Mouse (Mus musculus): ENCODE results near the gene Lrmp. TPM values are rescaled to one million over a fixed set of nuclear protein-coding genes. Genes with fewer than 3 reads are reported as not detected.

The Lrmp gene
- polyA plus RNA-seq (2015; fragmentation: Nextera tagmentation; extraction: Ambion mirVana), result 3.1 and 10.7 TPM in 2 replicates

DNA sequence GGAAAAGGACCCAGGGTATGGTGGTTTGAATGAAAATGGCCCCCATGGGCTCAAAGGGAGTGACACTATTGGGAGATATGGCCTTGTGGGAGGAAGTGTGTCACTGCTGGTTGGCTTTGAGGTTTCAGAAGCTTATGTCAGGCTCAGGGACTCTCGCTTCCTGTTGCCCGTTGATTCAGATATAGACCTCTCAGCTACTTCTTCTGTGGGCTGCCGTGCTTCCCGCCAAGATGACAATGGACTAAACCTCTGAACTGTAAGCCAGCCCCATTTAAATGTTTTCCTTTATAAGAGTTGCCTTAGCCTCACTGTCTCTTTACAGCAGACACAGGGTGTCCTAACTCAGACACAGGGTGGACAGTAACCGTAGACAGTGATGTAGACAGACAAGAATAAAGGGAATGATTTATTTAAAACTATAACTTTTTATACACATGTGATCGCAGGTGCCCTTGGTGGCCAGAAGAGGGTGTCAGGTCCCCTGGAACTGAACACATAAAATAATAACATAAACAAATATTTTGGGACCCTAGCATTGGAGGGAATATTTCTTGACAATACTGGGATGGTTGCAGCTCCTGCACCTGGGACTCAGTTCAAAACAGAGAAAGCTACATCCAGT, at the start of gene Lrmp:
Gene Lrmp (plus strand): TSS at position 178 of the 622 bp plus-strand sequence.
- no peak for ATAC-seq (replicated peaks; ENCODE audit: insufficient number of reproducible peaks, insufficient read depth, low FRiP score, low read depth)
- WGBS, result 62% methylated on average over 6 of the region's 6 CpGs
- Histone ChIP-seq H3K27me3 (no peaks in the 10 kb centered on the region), H3K4me3 (no peak within 1 kb of the TSS), H3K4me2 (no peak within 1 kb of the TSS), H3K27ac (no peak within 1 kb of the TSS; the same call in 1 of the 2 replicates), H3K4me1 (replicated peaks) (peaks cover 8% of the 10 kb centered on the region), H3K36me3 (no peaks in the 10 kb centered on the region), H3K9me3 (replicated peaks) (no peaks in the 10 kb centered on the region), H3K9ac (no peak within 1 kb of the TSS)

DNA sequence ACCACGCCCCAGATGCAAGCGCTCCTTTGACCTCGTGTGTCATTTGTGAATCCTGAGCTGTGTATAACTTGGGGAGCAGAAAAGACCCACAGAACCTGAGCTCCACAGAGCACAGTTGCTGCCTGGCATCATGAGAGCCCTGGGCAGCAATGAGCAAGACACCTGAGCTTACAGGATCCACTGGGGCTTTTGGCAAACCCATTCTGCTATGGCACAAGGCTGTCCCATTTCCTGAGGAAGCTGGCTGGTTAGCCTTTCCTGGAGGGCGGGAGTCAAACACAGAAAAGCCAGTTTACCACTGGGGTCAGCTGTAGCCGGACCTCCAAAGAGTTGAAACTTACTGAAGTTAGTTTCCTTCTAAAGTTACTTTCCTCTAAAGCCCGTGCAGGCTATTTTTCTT, 49.0 kb upstream of the Lrmp start:
- ATAC-seq (replicated peaks; ENCODE audit: insufficient number of reproducible peaks, insufficient read depth, low FRiP score, low read depth), result no peak
- 82% methylated on average over 6 of the region's 6 CpGs for WGBS

DNA sequence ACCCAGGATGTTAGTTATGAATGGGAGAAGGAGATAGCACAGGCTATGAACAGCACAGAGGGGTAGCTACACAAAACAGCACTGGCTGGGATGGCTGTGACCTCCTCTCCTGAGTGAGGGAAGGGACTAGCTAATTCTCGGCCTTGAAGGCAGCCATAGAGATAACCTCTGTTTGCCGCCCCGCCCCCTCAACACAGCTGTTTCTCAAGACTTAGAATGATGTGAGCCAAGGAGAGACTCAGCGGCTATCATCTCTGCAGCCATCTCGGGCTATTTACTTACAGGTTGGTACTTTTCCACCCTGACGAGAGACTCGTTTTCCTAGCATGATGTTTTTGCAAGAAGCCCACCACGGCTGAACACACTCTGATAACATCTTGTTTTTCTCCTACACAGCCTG, 47.8 kb upstream of the Lrmp start:
- no peaks in the 10 kb centered on the region for H3K9me3 ChIP-seq (replicated peaks)
- 61% methylated on average over 8 of the region's 8 CpGs for WGBS
- H3K4me1 ChIP-seq (replicated peaks), result no peaks in the 10 kb centered on the region
- H3K27ac ChIP-seq, result no peak overlapping the region
- no peaks in the 10 kb centered on the region for H3K27me3 ChIP-seq
- H3K36me3 ChIP-seq, result no peaks in the 10 kb centered on the region
- H3K4me2 ChIP-seq, result no peak overlapping the region
- no peak overlapping the region for H3K9ac ChIP-seq
- no peak for ATAC-seq (replicated peaks; ENCODE audit: insufficient number of reproducible peaks, insufficient read depth, low FRiP score, low read depth)
- no peak overlapping the region for H3K4me3 ChIP-seq

More for the DNA sequence above, 49.0 kb upstream of the Lrmp start:
- Histone ChIP-seq H3K9me3 (replicated peaks) (no peaks in the 10 kb centered on the region), H3K4me2 (no peak overlapping the region), H3K27ac (no peak overlapping the region), H3K27me3 (no peaks in the 10 kb centered on the region), H3K9ac (no peak overlapping the region), H3K36me3 (no peaks in the 10 kb centered on the region), H3K4me3 (no peak overlapping the region), H3K4me1 (replicated peaks) (no peaks in the 10 kb centered on the region)

DNA sequence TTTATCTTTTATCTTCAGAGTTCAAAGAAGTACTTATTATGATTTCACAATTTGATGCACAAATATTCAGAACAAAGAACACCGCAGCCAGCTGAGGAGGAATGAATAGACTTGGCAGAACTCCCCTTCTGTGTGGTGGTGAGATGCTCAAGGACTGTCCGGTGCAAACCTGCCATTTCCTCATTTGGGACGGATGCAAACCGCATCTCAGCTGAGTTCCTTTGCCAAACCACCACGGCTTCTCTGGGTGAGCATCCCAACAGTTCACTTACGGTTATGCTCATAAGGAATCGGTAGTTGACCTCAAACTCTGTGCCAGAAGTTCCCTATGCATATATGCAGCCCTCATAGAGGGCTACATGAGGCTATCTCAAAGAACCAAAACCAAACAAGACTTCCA, 46.1 kb upstream of the Lrmp start:
- ATAC-seq (replicated peaks; ENCODE audit: insufficient number of reproducible peaks, insufficient read depth, low FRiP score, low read depth), result no peak
- no peaks in the 10 kb centered on the region for H3K36me3 ChIP-seq
- WGBS, result 83% methylated on average over 7 of the region's 7 CpGs
- H3K4me1 ChIP-seq (replicated peaks), result no peaks in the 10 kb centered on the region
- no peak overlapping the region for H3K9ac ChIP-seq
- H3K27ac ChIP-seq, result no peak overlapping the region
- no peak overlapping the region for H3K4me3 ChIP-seq
- no peaks in the 10 kb centered on the region for H3K9me3 ChIP-seq (replicated peaks)
- peaks cover 14% of the 10 kb centered on the region for H3K27me3 ChIP-seq
- no peak overlapping the region for H3K4me2 ChIP-seq

DNA sequence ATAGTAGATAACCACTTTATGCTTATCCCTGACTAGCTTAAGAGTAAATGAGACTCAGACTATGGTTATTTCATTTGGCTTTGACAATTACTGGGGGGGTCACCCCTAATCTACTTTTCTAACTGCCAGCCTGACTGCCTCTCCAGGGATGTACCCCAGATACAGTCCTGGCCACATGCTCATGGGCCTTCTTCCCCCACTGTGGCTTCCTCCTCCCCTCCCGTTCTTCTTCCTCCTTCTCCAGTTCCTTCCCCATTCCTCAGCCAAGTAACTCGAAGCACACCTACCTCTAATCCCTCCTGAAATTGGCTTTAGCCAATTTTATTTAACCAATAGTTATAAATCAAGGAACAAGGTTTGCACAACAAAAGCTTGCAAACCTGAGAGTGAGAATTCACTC, 45.5 kb upstream of the Lrmp start:
- Histone ChIP-seq H3K9me3 (replicated peaks) (no peaks in the 10 kb centered on the region), H3K36me3 (no peaks in the 10 kb centered on the region), H3K4me1 (replicated peaks) (peaks cover under 1% of the 10 kb centered on the region; the same call in 1 of the 2 replicates), H3K9ac (no peak overlapping the region), H3K27ac (no peak overlapping the region), H3K27me3 (peaks cover 17% of the 10 kb centered on the region), H3K4me2 (no peak overlapping the region), H3K4me3 (no peak overlapping the region)
- 72% methylated on average over 2 of the region's 2 CpGs for WGBS
- ATAC-seq (replicated peaks; ENCODE audit: insufficient number of reproducible peaks, insufficient read depth, low FRiP score, low read depth), result no peak

DNA sequence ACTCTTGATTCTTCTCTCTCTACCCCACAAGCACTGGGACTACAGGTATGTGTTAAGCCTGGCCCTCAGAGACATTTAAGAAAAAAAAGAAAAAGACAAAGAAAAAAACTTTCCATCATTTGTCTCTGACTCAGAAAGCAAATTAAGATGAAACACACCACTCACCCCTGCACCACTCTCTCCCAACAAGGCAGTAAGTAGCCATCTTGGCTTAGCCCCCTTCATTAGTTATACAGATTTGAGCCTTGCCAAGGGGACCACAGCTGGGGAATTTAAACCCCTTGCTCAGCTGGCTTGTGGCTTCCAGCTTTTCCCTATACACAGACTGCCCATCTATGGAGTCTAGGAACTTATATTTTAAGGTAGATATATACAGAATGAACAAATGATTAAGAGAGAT, 41.0 kb upstream of the Lrmp start:
- Histone ChIP-seq H3K9me3 (replicated peaks) (no peaks in the 10 kb centered on the region), H3K4me1 (replicated peaks) (peaks cover 13% of the 10 kb centered on the region), H3K27me3 (peaks cover 38% of the 10 kb centered on the region), H3K9ac (no peak overlapping the region), H3K4me2 (no peak overlapping the region), H3K27ac (no peak overlapping the region), H3K36me3 (no peaks in the 10 kb centered on the region), H3K4me3 (no peak overlapping the region)
- ATAC-seq (replicated peaks; ENCODE audit: insufficient number of reproducible peaks, insufficient read depth, low FRiP score, low read depth), result no peak

DNA sequence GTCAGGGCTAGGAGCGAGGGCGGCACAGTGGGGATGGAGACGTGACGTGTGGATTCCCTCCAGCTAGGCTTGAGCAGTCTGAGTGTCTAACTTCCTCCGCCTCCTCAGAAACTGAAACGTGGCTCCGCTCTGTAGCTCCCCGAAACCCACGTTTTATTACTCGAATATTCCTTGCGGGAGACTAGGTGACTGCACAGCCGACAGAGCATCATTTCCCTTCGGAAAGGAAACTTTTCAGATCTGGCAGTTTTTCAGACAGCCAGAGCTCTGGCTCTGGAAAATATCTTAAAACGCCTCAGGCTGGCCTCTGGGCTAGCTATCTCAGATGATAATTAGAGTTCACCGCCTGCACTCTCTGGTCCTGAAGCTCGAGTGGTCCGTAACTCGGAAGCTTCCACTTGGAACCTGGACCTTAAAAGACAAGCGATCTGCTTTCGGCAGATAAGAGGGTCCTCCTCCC, 40.3 kb upstream of the Lrmp start:
- ATAC-seq (replicated peaks; ENCODE audit: insufficient number of reproducible peaks, insufficient read depth, low FRiP score, low read depth), result no peak
- H3K27ac ChIP-seq, result no peak overlapping the region
- WGBS, result under 1% methylated on average over 20 of the region's 20 CpGs

DNA sequence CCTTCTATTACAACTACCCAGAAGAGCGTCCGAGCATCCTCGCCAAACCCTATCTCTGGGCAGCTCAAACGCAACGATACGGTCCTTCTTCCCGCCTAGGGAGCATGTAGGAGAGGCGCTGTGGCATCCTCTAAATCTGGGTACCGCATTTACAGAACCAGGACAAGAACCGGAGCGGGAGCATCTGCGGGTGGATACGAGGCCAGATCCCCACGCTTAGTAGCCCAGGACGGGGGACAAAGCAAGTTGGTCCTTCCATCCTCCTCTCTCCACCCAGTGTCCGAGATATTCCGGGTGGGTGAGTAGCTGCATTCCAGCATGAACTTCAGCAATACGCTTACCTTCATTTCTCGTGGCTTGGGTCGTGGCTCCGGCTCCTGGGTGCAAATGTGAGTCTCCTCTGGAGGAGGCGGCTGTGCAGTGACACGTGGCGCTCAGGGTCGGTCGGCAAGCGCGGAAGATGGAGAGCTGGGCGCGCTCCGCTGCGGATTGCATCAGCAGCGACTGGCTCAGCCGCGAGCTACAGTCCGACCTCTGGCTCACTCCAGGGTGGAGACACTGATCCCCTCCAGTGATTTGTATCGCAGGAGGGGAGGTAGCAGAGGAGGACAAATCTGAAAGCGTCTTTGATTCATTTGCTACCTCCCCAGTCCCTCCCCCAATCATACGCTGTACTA, 39.8 kb upstream of the Lrmp start, which contains the start of gene Bcat1:
Gene Bcat1 (minus strand): TSS at position 637 of the 677 bp plus-strand sequence.
- under 1% methylated on average over 39 of the region's 39 CpGs for WGBS
- no peaks in the 10 kb centered on the region for H3K36me3 ChIP-seq
- H3K9ac ChIP-seq, result peak within 1 kb of the TSS; percentile 34; the same call in 1 of the 2 replicates
- no peak within 1 kb of the TSS for H3K27ac ChIP-seq
- peak within 1 kb of the TSS; percentile 86 for H3K4me2 ChIP-seq
- 0 out of 2 replicates have a peak, but pooled peaks have one; percentile 27 for ATAC-seq (replicated peaks; ENCODE audit: insufficient number of reproducible peaks, insufficient read depth, low FRiP score, low read depth)
- H3K27me3 ChIP-seq, result peaks cover 38% of the 10 kb centered on the region
- H3K9me3 ChIP-seq (replicated peaks), result no peaks in the 10 kb centered on the region
- peaks cover 13% of the 10 kb centered on the region for H3K4me1 ChIP-seq (replicated peaks)
- peak within 1 kb of the TSS; percentile 51 for H3K4me3 ChIP-seq

More for the DNA sequence above, 40.3 kb upstream of the Lrmp start:
- peaks cover 13% of the 10 kb centered on the region for H3K4me1 ChIP-seq (replicated peaks)
- peaks cover 38% of the 10 kb centered on the region for H3K27me3 ChIP-seq
- H3K9me3 ChIP-seq (replicated peaks), result no peaks in the 10 kb centered on the region
- no peaks in the 10 kb centered on the region for H3K36me3 ChIP-seq
- H3K9ac ChIP-seq, result peak overlapping the region; percentile 34; the same call in 1 of the 2 replicates
- peak overlapping the region; percentile 51 for H3K4me3 ChIP-seq
- H3K4me2 ChIP-seq, result peak overlapping the region; percentile 86

DNA sequence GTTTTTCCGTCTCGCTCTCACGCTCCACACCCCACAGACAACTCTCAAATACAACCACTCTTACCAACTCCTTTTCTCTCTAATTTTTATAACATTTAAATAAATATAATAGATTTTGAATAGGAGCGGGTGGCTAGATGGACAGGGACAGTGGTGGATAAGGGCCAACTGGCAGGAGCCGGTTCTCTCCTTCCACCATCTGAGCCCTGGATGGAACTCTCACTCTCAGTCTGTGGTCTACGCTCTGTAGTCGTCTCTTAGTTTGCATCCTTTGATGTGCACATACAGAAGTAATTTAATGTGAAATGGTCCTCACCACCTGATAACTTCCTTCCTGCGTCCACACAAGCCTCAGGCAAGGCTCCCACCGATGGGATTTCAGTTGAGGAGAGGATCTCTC, 39.2 kb upstream of the Lrmp start:
- no peak for ATAC-seq (replicated peaks; ENCODE audit: insufficient number of reproducible peaks, insufficient read depth, low FRiP score, low read depth)
- Histone ChIP-seq H3K36me3 (no peaks in the 10 kb centered on the region), H3K4me3 (peak overlapping the region; percentile 51), H3K27me3 (peaks cover 38% of the 10 kb centered on the region), H3K27ac (no peak overlapping the region), H3K9me3 (replicated peaks) (no peaks in the 10 kb centered on the region), H3K4me1 (replicated peaks) (peaks cover 13% of the 10 kb centered on the region), H3K4me2 (peak overlapping the region; percentile 86), H3K9ac (no peak overlapping the region)
- 22% methylated on average over 9 of the region's 9 CpGs for WGBS

DNA sequence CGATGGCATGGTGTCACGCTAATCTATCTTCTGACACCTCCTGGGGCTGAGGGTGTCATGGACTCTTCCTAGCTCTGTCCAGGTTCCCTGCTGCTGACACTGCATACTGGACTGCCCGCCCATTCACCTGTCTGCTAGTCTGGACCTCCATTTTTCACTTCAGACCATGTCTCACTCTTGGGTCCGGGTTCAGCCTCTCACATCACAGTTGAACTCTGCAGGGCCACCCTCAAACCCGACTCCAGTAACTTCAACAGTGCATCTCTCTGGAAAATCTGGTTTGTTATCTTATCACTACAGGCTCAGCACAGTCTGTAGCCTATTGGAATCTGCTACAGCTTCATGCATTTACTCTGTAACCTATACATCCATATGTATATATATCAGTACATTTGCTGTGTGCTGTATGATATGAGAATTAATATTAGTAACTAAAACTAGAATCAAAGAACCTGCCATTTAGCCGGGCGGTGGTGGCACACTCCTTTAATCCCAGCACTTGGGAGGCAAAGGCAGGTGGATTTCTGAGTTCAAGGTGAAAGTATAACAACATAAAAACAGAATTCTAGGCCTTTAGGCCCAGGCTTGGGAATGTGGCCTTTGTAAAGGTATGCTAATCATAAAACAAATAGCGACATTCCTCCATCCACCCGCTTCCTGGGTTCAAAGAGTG, 36.2 kb upstream of the Lrmp start:
- Histone ChIP-seq H3K9me3 (replicated peaks) (no peaks in the 10 kb centered on the region), H3K4me1 (replicated peaks) (peaks cover 13% of the 10 kb centered on the region), H3K4me3 (no peak overlapping the region), H3K9ac (no peak overlapping the region), H3K4me2 (no peak overlapping the region), H3K27ac (no peak overlapping the region), H3K36me3 (no peaks in the 10 kb centered on the region), H3K27me3 (peaks cover 26% of the 10 kb centered on the region)
- WGBS, result 73% methylated on average over 9 of the region's 9 CpGs
- ATAC-seq (replicated peaks; ENCODE audit: insufficient number of reproducible peaks, insufficient read depth, low FRiP score, low read depth), result no peak

DNA sequence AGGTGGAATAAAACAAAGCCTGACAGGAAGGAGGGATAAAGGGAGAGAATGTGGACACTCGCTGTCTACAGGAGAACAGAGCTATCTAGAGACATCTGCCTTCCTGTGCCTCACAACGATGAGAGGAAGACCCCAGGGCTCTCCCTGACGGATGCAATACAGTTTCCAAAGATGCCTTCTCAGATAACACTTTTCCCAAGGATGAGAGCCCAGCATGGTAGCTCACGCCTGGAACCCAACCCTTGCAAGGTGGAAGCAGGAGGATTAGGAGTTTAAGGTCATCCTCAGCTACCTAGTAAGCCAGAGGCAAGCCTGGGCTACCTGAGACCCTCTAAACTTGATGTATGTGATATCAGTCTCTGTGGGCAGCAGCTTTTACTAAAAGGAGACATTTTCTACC, 33.7 kb upstream of the Lrmp start:
- H3K4me2 ChIP-seq, result no peak overlapping the region
- H3K9me3 ChIP-seq (replicated peaks), result no peaks in the 10 kb centered on the region
- no peak overlapping the region for H3K9ac ChIP-seq
- no peak overlapping the region for H3K27ac ChIP-seq
- H3K4me1 ChIP-seq (replicated peaks), result no peaks in the 10 kb centered on the region
- no peaks in the 10 kb centered on the region for H3K36me3 ChIP-seq
- no peak overlapping the region for H3K4me3 ChIP-seq
- WGBS, result 64% methylated on average over 4 of the region's 4 CpGs
- peaks cover 5% of the 10 kb centered on the region; the same call in 1 of the 2 replicates for H3K27me3 ChIP-seq
- no peak for ATAC-seq (replicated peaks; ENCODE audit: insufficient number of reproducible peaks, insufficient read depth, low FRiP score, low read depth)

All from heart, embryonic 15.5 days (tissue).